Mouse (Mus musculus): ENCODE measurements around the gene Tiam1. TPM values are rescaled to one million over a fixed set of nuclear protein-coding genes. Genes with fewer than 3 reads are reported as not detected.

Tiam1 gene
- polyA plus RNA-seq, 1 experiment from 2014 or later: 7.4 TPM

DNA sequence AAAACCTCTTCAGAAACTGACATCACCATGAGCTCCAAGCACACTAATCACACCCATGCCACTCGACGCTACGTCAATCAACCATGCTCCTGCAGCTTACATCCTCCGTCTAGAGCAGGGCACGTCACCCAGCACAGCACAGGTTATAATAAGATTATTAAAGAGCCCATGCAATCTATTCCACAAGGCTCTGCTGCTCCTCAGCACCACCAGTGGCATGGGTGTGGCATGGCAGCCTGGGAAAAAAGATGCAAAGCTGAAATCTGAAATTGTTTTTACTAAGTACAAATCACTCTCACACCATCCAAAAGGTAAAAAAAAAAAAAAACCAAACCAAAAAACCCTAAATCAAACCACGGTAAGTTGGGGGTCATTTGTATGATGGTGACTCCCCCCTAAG lies 135.1 kb downstream of the Tiam1 start:
- no peak overlapping the region for H3K9ac ChIP-seq (ENCODE audit: low read depth, low read length)
- WGBS: 83% methylated on average over 6 of the region's 6 CpGs
- no peaks in the 10 kb centered on the region for H3K9me3 ChIP-seq (ENCODE audit: control insufficient read depth, low read length)

DNA sequence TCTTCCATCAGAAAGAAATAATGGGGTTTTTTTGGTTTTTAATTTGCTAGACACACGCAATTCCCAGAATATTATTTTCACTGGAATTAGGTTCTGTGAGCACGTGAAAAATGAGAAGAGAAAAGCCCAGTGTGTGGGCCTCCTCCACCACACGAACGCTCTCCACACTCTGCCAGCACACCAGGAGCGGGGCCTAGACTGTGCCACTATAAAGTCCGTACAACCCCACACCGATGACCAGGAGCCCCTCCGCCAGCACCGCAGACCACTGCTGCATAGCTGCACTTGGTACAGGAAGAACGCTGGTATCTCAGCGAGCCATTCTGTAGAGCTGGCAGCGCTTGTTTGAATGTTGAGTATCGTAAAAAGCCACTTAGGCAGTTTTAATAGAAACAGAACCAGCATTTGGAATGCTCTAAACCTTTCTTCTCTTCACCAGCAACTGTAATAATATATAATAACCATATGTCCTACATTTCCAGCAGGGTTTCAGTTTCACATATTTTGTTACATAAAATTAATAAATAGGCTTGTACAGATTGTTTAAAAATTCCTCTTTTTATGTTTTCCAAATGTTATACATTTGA lies 136.1 kb downstream of the Tiam1 start:
- Histone ChIP-seq H3K27ac (ENCODE audit: low read length) (no peak overlapping the region), H3K9ac (ENCODE audit: low read depth, low read length) (no peak overlapping the region), H3K4me3 (ENCODE audit: low read length) (no peak overlapping the region), H3K9me3 (ENCODE audit: control insufficient read depth, low read length) (no peaks in the 10 kb centered on the region), H3K36me3 (ENCODE audit: control insufficient read depth, insufficient read depth, low read length) (no peaks in the 10 kb centered on the region), H3K4me1 (ENCODE audit: control insufficient read depth, insufficient read depth, low read length) (0 out of 2 replicates have a peak, but pooled peaks cover 3% of the 10 kb centered on the region), H3K27me3 (replicated peaks; ENCODE audit: control insufficient read depth, insufficient read depth, low read length) (no peaks in the 10 kb centered on the region), H3K4me2 (ENCODE audit: low read depth, low read length) (0 out of 2 replicates have a peak overlapping the region, but pooled peaks have one; percentile 10)
- 61% methylated on average over 13 of the region's 13 CpGs for WGBS
- ATAC-seq: no peak

More for the DNA sequence above, 135.1 kb downstream of the Tiam1 start:
- H3K4me2 ChIP-seq (ENCODE audit: low read depth, low read length): no peak overlapping the region
- no peaks in the 10 kb centered on the region for H3K27me3 ChIP-seq (replicated peaks; ENCODE audit: control insufficient read depth, insufficient read depth, low read length)
- no peak overlapping the region for H3K4me3 ChIP-seq (ENCODE audit: low read length)
- H3K36me3 ChIP-seq (ENCODE audit: control insufficient read depth, insufficient read depth, low read length): no peaks in the 10 kb centered on the region
- no peak for ATAC-seq
- no peak overlapping the region for H3K27ac ChIP-seq (ENCODE audit: low read length)
- 0 out of 2 replicates have a peak, but pooled peaks cover 3% of the 10 kb centered on the region for H3K4me1 ChIP-seq (ENCODE audit: control insufficient read depth, insufficient read depth, low read length)

DNA sequence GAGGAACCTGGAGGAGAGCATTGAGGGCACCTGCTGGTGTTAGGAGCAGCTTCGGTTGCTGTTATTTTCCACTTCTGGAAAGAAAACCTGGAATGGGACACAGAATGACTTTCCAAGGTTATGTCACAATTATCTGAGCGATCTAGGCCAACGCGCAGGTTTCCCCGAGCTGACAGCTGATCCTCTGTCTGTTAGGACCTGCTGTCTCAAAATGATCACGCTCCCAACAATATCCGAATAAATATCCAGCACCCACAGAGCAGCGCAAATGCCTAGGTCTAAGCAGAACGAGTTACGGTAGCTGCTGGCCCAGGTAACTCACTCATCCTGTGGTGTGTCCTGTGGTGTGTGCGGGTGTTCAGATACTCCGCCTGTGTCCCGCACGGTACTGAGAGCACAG lies 140.0 kb downstream of the Tiam1 start:
- no peak overlapping the region for H3K4me3 ChIP-seq (ENCODE audit: low read length)
- no peaks in the 10 kb centered on the region for H3K36me3 ChIP-seq (ENCODE audit: control insufficient read depth, insufficient read depth, low read length)
- WGBS: 97% methylated on average over 14 of the region's 14 CpGs
- ATAC-seq: no peak
- H3K9ac ChIP-seq (ENCODE audit: low read depth, low read length): no peak overlapping the region
- H3K4me1 ChIP-seq (ENCODE audit: control insufficient read depth, insufficient read depth, low read length): no peaks in the 10 kb centered on the region
- H3K27ac ChIP-seq (ENCODE audit: low read length): no peak overlapping the region
- no peak overlapping the region for H3K4me2 ChIP-seq (ENCODE audit: low read depth, low read length)
- H3K27me3 ChIP-seq (replicated peaks; ENCODE audit: control insufficient read depth, insufficient read depth, low read length): no peaks in the 10 kb centered on the region
- no peaks in the 10 kb centered on the region for H3K9me3 ChIP-seq (ENCODE audit: control insufficient read depth, low read length)

DNA sequence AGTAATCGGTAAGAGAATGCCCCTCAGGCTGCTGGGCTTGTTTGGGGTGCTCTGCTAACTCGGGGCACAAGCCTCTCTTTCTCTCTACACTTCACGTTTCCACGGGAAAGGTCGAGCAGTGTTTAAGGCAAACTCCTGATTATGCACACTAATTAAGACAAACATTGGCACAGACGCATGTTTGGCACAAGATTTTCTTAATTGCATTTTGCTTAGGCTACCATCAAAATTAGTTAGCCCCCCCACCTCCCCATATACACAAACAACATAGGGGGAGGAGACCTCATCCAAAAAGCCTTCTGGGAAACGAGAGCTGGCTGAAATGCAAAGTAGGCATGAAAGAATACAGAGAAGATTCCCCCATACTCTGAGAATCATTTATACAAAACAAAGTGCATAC lies 148.4 kb downstream of the Tiam1 start:
- H3K9me3 ChIP-seq (ENCODE audit: control insufficient read depth, low read length): 0 out of 2 replicates have a peak, but pooled peaks cover 3% of the 10 kb centered on the region
- H3K9ac ChIP-seq (ENCODE audit: low read depth, low read length): no peak overlapping the region
- H3K4me3 ChIP-seq (ENCODE audit: low read length): no peak overlapping the region
- no peak for ATAC-seq
- no peak overlapping the region for H3K27ac ChIP-seq (ENCODE audit: low read length)
- no peaks in the 10 kb centered on the region for H3K36me3 ChIP-seq (ENCODE audit: control insufficient read depth, insufficient read depth, low read length)
- H3K4me2 ChIP-seq (ENCODE audit: low read depth, low read length): no peak overlapping the region
- H3K27me3 ChIP-seq (replicated peaks; ENCODE audit: control insufficient read depth, insufficient read depth, low read length): no peaks in the 10 kb centered on the region
- no peaks in the 10 kb centered on the region for H3K4me1 ChIP-seq (ENCODE audit: control insufficient read depth, insufficient read depth, low read length)
- 80% methylated on average over 7 of the region's 7 CpGs for WGBS

DNA sequence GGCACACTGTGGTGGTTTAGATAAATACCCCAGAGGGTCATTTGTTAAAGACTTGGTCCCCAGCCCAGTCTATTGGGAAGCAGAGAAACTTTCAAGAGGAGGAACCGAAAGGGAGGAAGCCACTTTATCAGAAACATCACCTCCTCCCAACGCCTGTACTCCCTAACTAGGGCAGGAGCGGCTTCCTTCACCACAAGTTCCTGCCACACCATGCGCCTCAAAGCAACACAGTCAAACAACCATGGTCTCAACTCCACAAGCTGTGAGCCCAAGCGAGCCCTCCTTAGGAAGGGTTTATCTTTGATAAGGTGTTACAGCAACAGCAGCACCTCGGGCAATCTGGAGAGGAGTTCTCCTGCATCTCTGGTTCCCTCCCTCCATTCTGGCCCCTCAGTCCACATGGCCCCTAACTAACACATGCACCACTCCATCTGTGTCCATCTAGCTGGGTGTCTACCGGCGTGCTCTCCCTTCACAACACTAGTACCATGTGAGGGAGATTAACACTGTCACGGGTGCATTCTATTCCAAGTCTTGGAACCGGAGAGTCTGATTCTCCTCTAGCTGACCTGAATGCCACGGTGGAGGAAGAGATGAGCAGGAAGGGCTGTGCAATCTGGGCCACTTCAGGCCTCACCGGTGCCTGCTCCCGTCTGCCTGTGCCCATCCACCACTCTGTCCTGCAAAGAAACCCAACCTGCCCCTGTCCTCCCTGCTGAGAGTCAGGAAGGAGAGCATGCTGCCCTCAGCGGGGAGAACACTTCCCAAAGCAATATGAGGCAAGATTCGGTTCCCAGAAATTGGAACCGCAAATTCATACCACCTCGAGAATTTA lies 149.4 kb downstream of the Tiam1 start:
- no peak overlapping the region for H3K9ac ChIP-seq (ENCODE audit: low read depth, low read length)
- no peak for ATAC-seq

DNA sequence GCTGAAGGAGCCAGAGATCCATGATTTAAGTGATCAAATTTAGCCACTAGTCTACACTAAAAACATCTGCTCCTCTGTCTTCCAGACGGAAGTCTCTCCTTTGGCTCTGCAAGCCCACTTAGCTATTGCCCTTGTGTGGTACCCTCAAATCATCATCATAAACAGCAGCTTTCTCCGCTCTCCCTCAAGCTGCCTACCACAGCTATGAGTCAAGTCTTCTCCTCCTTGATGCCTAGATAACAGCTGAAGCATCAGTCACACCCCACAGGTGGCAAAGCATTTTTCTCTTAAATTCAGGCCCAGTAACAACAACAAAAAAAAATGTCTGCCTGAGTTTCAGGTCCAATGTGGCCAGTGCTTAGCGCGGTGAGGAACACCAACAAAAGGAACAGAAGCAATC lies 150.1 kb downstream of the Tiam1 start:
- H3K4me2 ChIP-seq (ENCODE audit: low read depth, low read length): no peak overlapping the region
- H3K9ac ChIP-seq (ENCODE audit: low read depth, low read length): no peak overlapping the region
- H3K36me3 ChIP-seq (ENCODE audit: control insufficient read depth, insufficient read depth, low read length): no peaks in the 10 kb centered on the region
- H3K9me3 ChIP-seq (ENCODE audit: control insufficient read depth, low read length): 0 out of 2 replicates have a peak, but pooled peaks cover 3% of the 10 kb centered on the region
- H3K27me3 ChIP-seq (replicated peaks; ENCODE audit: control insufficient read depth, insufficient read depth, low read length): no peaks in the 10 kb centered on the region
- no peak for ATAC-seq
- no peak overlapping the region for H3K27ac ChIP-seq (ENCODE audit: low read length)
- H3K4me3 ChIP-seq (ENCODE audit: low read length): no peak overlapping the region
- WGBS: 91% methylated on average over 4 of the region's 4 CpGs
- H3K4me1 ChIP-seq (ENCODE audit: control insufficient read depth, insufficient read depth, low read length): no peaks in the 10 kb centered on the region

More for the DNA sequence above, 149.4 kb downstream of the Tiam1 start:
- no peaks in the 10 kb centered on the region for H3K27me3 ChIP-seq (replicated peaks; ENCODE audit: control insufficient read depth, insufficient read depth, low read length)
- 0 out of 2 replicates have a peak, but pooled peaks cover 3% of the 10 kb centered on the region for H3K9me3 ChIP-seq (ENCODE audit: control insufficient read depth, low read length)
- H3K4me2 ChIP-seq (ENCODE audit: low read depth, low read length): no peak overlapping the region
- H3K4me3 ChIP-seq (ENCODE audit: low read length): no peak overlapping the region
- WGBS: 80% methylated on average over 17 of the region's 17 CpGs
- no peaks in the 10 kb centered on the region for H3K36me3 ChIP-seq (ENCODE audit: control insufficient read depth, insufficient read depth, low read length)
- no peaks in the 10 kb centered on the region for H3K4me1 ChIP-seq (ENCODE audit: control insufficient read depth, insufficient read depth, low read length)
- H3K27ac ChIP-seq (ENCODE audit: low read length): no peak overlapping the region

- Histone ChIP-seq H3K9me3 (ENCODE audit: control insufficient read depth, low read length) (0 out of 2 replicates have a peak, but pooled peaks cover 3% of the 10 kb centered on the region), H3K27me3 (replicated peaks; ENCODE audit: control insufficient read depth, insufficient read depth, low read length) (no peaks in the 10 kb centered on the region), H3K27ac (ENCODE audit: low read length) (peak overlapping the region; percentile 28; the same call in 1 of the 2 replicates), H3K4me1 (ENCODE audit: control insufficient read depth, insufficient read depth, low read length) (no peaks in the 10 kb centered on the region), H3K4me2 (ENCODE audit: low read depth, low read length) (0 out of 2 replicates have a peak overlapping the region, but pooled peaks have one; percentile 14), H3K9ac (ENCODE audit: low read depth, low read length) (no peak overlapping the region), H3K4me3 (ENCODE audit: low read length) (no peak overlapping the region), H3K36me3 (ENCODE audit: control insufficient read depth, insufficient read depth, low read length) (no peaks in the 10 kb centered on the region)
- 56% methylated on average over 12 of the region's 12 CpGs for WGBS
- peak; percentile 76 for ATAC-seq
Measured at GRCm38 (mm10) chr16:89991701-89992152, 151.8 kb downstream of the Tiam1 start.

GRCm38 (mm10) chr16:89990288-89990955 lies 153.1 kb downstream of the Tiam1 start:
- Histone ChIP-seq H3K4me2 (ENCODE audit: low read depth, low read length) (no peak overlapping the region), H3K4me3 (ENCODE audit: low read length) (no peak overlapping the region), H3K36me3 (ENCODE audit: control insufficient read depth, insufficient read depth, low read length) (no peaks in the 10 kb centered on the region), H3K27me3 (replicated peaks; ENCODE audit: control insufficient read depth, insufficient read depth, low read length) (no peaks in the 10 kb centered on the region), H3K4me1 (ENCODE audit: control insufficient read depth, insufficient read depth, low read length) (no peaks in the 10 kb centered on the region), H3K9me3 (ENCODE audit: control insufficient read depth, low read length) (no peaks in the 10 kb centered on the region), H3K9ac (ENCODE audit: low read depth, low read length) (no peak overlapping the region), H3K27ac (ENCODE audit: low read length) (no peak overlapping the region)
- ATAC-seq: no peak
- WGBS: 83% methylated on average over 5 of the region's 5 CpGs

GRCm38 (mm10) chr16:89989816-89990215 lies 153.8 kb downstream of the Tiam1 start:
- no peak for ATAC-seq
- H3K4me2 ChIP-seq (ENCODE audit: low read depth, low read length): no peak overlapping the region
- H3K36me3 ChIP-seq (ENCODE audit: control insufficient read depth, insufficient read depth, low read length): no peaks in the 10 kb centered on the region
- H3K4me3 ChIP-seq (ENCODE audit: low read length): no peak overlapping the region
- H3K27ac ChIP-seq (ENCODE audit: low read length): no peak overlapping the region
- no peaks in the 10 kb centered on the region for H3K4me1 ChIP-seq (ENCODE audit: control insufficient read depth, insufficient read depth, low read length)
- WGBS: 85% methylated on average over 10 of the region's 10 CpGs
- no peak overlapping the region for H3K9ac ChIP-seq (ENCODE audit: low read depth, low read length)
- no peaks in the 10 kb centered on the region for H3K27me3 ChIP-seq (replicated peaks; ENCODE audit: control insufficient read depth, insufficient read depth, low read length)
- H3K9me3 ChIP-seq (ENCODE audit: control insufficient read depth, low read length): no peaks in the 10 kb centered on the region
